Comparison of ENCODE assay signal across 10 mouse cellular contexts in genomic region chr2:44311216-44311615, GRCm38 (mm10).
DNase-seq lines count a peak whose midpoint lies in the region; ATAC-seq and TF ChIP-seq lines count a peak whose summit lies in the region.
"Had no signal": no experiment of that assay in that cellular context is flagged by ENCODE, and none has a peak within 500 bp of the region (broad histone marks: within the 10 kb centered on the region; RNA-seq: fewer than 3 reads in every experiment).

No protein-coding gene starts in this region.

- TF ChIP-seq POLR2A in brain, embryonic 14.5 days (IDR thresholded peaks at IDR 0.05; ENCODE audit: borderline replicate concordance, extremely low read depth, insufficient read depth, insufficient read length, poor library complexity, severe bottlenecking): no peak

- H3K27me3 ChIP-seq in heart, embryonic 12.5 days (replicated peaks): no peaks in the 10 kb centered on the region
- no peaks in the 10 kb centered on the region for H3K27me3 ChIP-seq in forebrain, postnatal 0 days (ENCODE audit: insufficient read depth, low read length)
- no peaks in the 10 kb centered on the region for H3K27me3 ChIP-seq in midbrain, embryonic 11.5 days (ENCODE audit: control insufficient read depth, insufficient read depth, low read length)
- H3K27me3 ChIP-seq: liver, embryonic 13.5 days had no signal

- no peak for DNase-seq in heart, adult 18-20 months
- peak; percentile 71 for DNase-seq in brain, embryonic 14.5 days (ENCODE audit: low read depth)
- DNase-seq in forebrain, postnatal 0 days: no peak
- peak; percentile 90 for DNase-seq in midbrain, embryonic 11.5 days (ENCODE audit: low spot score, missing footprints)
- DNase-seq in T-cell, adult 2 months (ENCODE audit: low spot score): no peak
- DNase-seq in spleen, adult 18-20 months: no peak
- DNase-seq: cerebellum, adult 8-10 months; liver, embryonic 13.5 days had no signal

- no peak overlapping the region for H3K9ac ChIP-seq in heart, embryonic 12.5 days
- H3K9ac ChIP-seq in forebrain, postnatal 0 days: peak overlapping the region; percentile 19; the same call in 1 of the 2 replicates
- peak overlapping the region; percentile 14; the same call in 1 of the 2 replicates for H3K9ac ChIP-seq in midbrain, embryonic 11.5 days (ENCODE audit: low read length)
- H3K9ac ChIP-seq: liver, embryonic 13.5 days had no signal

- no peaks in the 10 kb centered on the region for H3K9me3 ChIP-seq in heart, embryonic 12.5 days (replicated peaks)
- no peaks in the 10 kb centered on the region for H3K9me3 ChIP-seq in forebrain, postnatal 0 days (ENCODE audit: low read length)
- no peaks in the 10 kb centered on the region for H3K9me3 ChIP-seq in midbrain, embryonic 11.5 days (ENCODE audit: control insufficient read depth, low read length)
- H3K9me3 ChIP-seq: liver, embryonic 13.5 days had no signal

- H3K36me3 ChIP-seq in heart, embryonic 12.5 days: no peaks in the 10 kb centered on the region
- H3K36me3 ChIP-seq in forebrain, postnatal 0 days (ENCODE audit: insufficient read depth): no peaks in the 10 kb centered on the region
- H3K36me3 ChIP-seq in midbrain, embryonic 11.5 days (ENCODE audit: control insufficient read depth, insufficient read depth, low read length): no peaks in the 10 kb centered on the region
- H3K36me3 ChIP-seq: liver, embryonic 13.5 days had no signal

- H3K4me1 ChIP-seq in heart, embryonic 12.5 days (replicated peaks): peaks cover 5% of the 10 kb centered on the region; the same call in 1 of the 2 replicates
- H3K4me1 ChIP-seq in forebrain, postnatal 0 days (ENCODE audit: insufficient read depth): 0 out of 2 replicates have a peak, but pooled peaks cover 5% of the 10 kb centered on the region
- H3K4me1 ChIP-seq in midbrain, embryonic 11.5 days (ENCODE audit: control insufficient read depth, insufficient read depth, low read length): peaks cover 7% of the 10 kb centered on the region

- TF ChIP-seq CTCF in brain, embryonic 14.5 days (IDR thresholded peaks at IDR 0.05; ENCODE audit: borderline replicate concordance, extremely low read depth, insufficient read depth, insufficient read length): no peak
- TF ChIP-seq CTCF in forebrain, postnatal 0 days (IDR thresholded peaks at IDR 0.05; ENCODE audit: low read depth): no peak

- peak overlapping the region; percentile 26 for H3K4me3 ChIP-seq in heart, embryonic 12.5 days
- H3K4me3 ChIP-seq in forebrain, postnatal 0 days (ENCODE audit: low read depth, low read length): no peak overlapping the region
- no peak overlapping the region; the same call in 1 of the 2 replicates for H3K4me3 ChIP-seq in midbrain, embryonic 11.5 days (ENCODE audit: low read depth, low read length)
- H3K4me3 ChIP-seq: liver, embryonic 13.5 days had no signal

- H3K27ac ChIP-seq in heart, embryonic 12.5 days (ENCODE audit: poor library complexity, severe bottlenecking): no peak overlapping the region
- 0 out of 2 replicates have a peak overlapping the region, but pooled peaks have one; percentile 24 for H3K27ac ChIP-seq in forebrain, postnatal 0 days (ENCODE audit: low read depth, low read length)
- no peak overlapping the region for H3K27ac ChIP-seq in midbrain, embryonic 11.5 days (ENCODE audit: low read depth, low read length)
- H3K27ac ChIP-seq: liver, embryonic 13.5 days had no signal

- ATAC-seq in heart, embryonic 12.5 days (ENCODE audit: insufficient number of reproducible peaks, low FRiP score): no peak
- peak; percentile 56; the same call in 1 of the 2 replicates for ATAC-seq in forebrain, postnatal 0 days
- peak; percentile 77; the same call in 1 of the 2 replicates for ATAC-seq in midbrain, embryonic 11.5 days (ENCODE audit: low FRiP score)
- no peak for ATAC-seq in megakaryocyte-erythroid progenitor cell, adult 5-6 weeks (replicated peaks; ENCODE audit: low FRiP score, low TSS enrichment, poor library complexity, severe bottlenecking)

- WGBS in heart, embryonic 12.5 days: 18% methylated on average over 10 of the region's 10 CpGs
- 3% methylated on average over 10 of the region's 10 CpGs for WGBS in forebrain, postnatal 0 days
- WGBS in midbrain, embryonic 11.5 days: 6% methylated on average over 10 of the region's 10 CpGs

- H3K4me2 ChIP-seq in heart, embryonic 12.5 days: peak overlapping the region; percentile 60
- H3K4me2 ChIP-seq in forebrain, postnatal 0 days (ENCODE audit: low read depth): peak overlapping the region; percentile 30
- H3K4me2 ChIP-seq in midbrain, embryonic 11.5 days: peak overlapping the region; percentile 37
- H3K4me2 ChIP-seq: liver, embryonic 13.5 days had no signal

Comparison
In these comparisons a context has a peak if more than half of its experiments do, and no peak if none do; other contexts are left out.
1. ATAC-seq: peak in forebrain, postnatal 0 days (single experiment) and midbrain, embryonic 11.5 days (single experiment); none in heart, embryonic 12.5 days (single experiment) and megakaryocyte-erythroid progenitor cell, adult 5-6 weeks (single experiment).
2. DNase-seq: peak in brain, embryonic 14.5 days (single experiment) and midbrain, embryonic 11.5 days (single experiment); none in heart, adult 18-20 months (0 of 2), forebrain, postnatal 0 days (single experiment), T-cell, adult 2 months (single experiment) and spleen, adult 18-20 months (0 of 2).
3. Peak in every context shown above with its lines, with median percentiles within 50 percentile points of each other: H3K4me2 ChIP-seq.